Mouse (Mus musculus) cortical plate, adult 2 months (tissue): ENCODE results near the gene Son.

ENCODE experiments used
- CTCF ChIP-seq: fragments of 200-500 bp; IDR thresholded peaks from 2 replicates; pipeline ENCODE4 v1.5.1; 2011; ENCODE audit warnings: mild to moderate bottlenecking, control low read depth, low read length; ENCODE audit not compliant: insufficient read depth; ENCODE audit errors: extremely low read depth
- POLR2A ChIP-seq: fragments of 200-500 bp; IDR thresholded peaks from 2 replicates; pipeline ENCODE4 v1.6.1; 2011; ENCODE audit warnings: mild to moderate bottlenecking, low read length, control low read depth; ENCODE audit not compliant: insufficient read depth; ENCODE audit errors: extremely low read depth

GRCm38 (mm10) chr16:91611248-91611647, 36.1 kb upstream of the Son start:
- TF ChIP-seq CTCF = no peak
- TF ChIP-seq POLR2A = no peak
